Mouse (Mus musculus) brain, embryonic 14.5 days (tissue): ENCODE measurements around the gene Prkg2.

Source experiments
- CTCF ChIP-seq: fragments of 200-500 bp; IDR thresholded peaks from 2 replicates; pipeline ENCODE4 v1.5.1; 2012; ENCODE audit warnings: inconsistent platforms, mild to moderate bottlenecking, moderate library complexity, borderline replicate concordance; ENCODE audit not compliant: insufficient read depth, insufficient read length; ENCODE audit errors: extremely low read depth
- POLR2A ChIP-seq: fragments of 200-500 bp; IDR thresholded peaks from 2 replicates; pipeline ENCODE4 v1.6.1; 2012; ENCODE audit warnings: mild to moderate bottlenecking, inconsistent platforms, borderline replicate concordance; ENCODE audit not compliant: poor library complexity, insufficient read depth, insufficient read length, severe bottlenecking; ENCODE audit errors: extremely low read depth

GRCm38 (mm10) chr5:98953386-98953785, 83.8 kb downstream of the Prkg2 start:
- TF ChIP-seq POLR2A = no peak
- TF ChIP-seq CTCF = no peak
